Mouse (Mus musculus) lung, embryonic 15.5 days (tissue): ENCODE results near the gene Kctd15. TPM values are rescaled to one million over a fixed set of nuclear protein-coding genes. Genes with fewer than 3 reads are reported as not detected.
A peak's percentile ranks its signal among the peaks of the same experiment; 100 is the strongest.

Experiments
- ATAC-seq: fragments of 200-750 bp; cut with Nextera tagmentation; 2 replicates; pipeline ENCODE4 v1.8.0; 2017; ENCODE audit warnings: moderate number of reproducible peaks, borderline replicate concordance; ENCODE audit not compliant: low FRiP score, low TSS enrichment; ENCODE audit errors: extremely low read depth
- H3K27ac ChIP-seq: fragments of 300-500 bp; sonication (generic); 2 replicates; pipeline ENCODE4 v1.5.1; 2015; ENCODE audit warnings: moderate library complexity, mild to moderate bottlenecking, inconsistent platforms
- H3K27me3 ChIP-seq: fragments of 300-500 bp; sonication (generic); 2 replicates; pipeline ENCODE4 v1.6.1; 2015; ENCODE audit warnings: inconsistent platforms
- H3K36me3 ChIP-seq: fragments of 300-500 bp; sonication (generic); 2 replicates; pipeline ENCODE4 v1.6.1; 2015; ENCODE audit warnings: inconsistent platforms
- H3K4me1 ChIP-seq: fragments of 300-500 bp; sonication (generic); 2 replicates; pipeline ENCODE4 v1.6.1; 2015; ENCODE audit warnings: inconsistent platforms
- H3K4me2 ChIP-seq: fragments of 300-500 bp; sonication (generic); 2 replicates; pipeline ENCODE4 v1.6.1; 2015; ENCODE audit warnings: inconsistent platforms, mild to moderate bottlenecking, moderate library complexity
- H3K4me3 ChIP-seq: fragments of 300-500 bp; sonication (generic); 2 replicates; pipeline ENCODE4 v1.5.1; 2015; ENCODE audit warnings: mild to moderate bottlenecking, inconsistent platforms
- H3K9ac ChIP-seq: fragments of 300-500 bp; sonication (generic); 2 replicates; pipeline ENCODE4 v1.6.1; 2015; ENCODE audit warnings: inconsistent platforms
- H3K9me3 ChIP-seq: fragments of 300-500 bp; sonication (generic); 2 replicates; pipeline ENCODE4 v1.6.1; 2016; ENCODE audit warnings: inconsistent platforms
- WGBS: fragments of 180-500 bp; shearing (Covaris S2); methylation state at CpG from one replicate; pipeline ENCODE4 v1.1.7; 2015; 5-methylcytosine and 5-hydroxymethylcytosine counted together
- polyA plus RNA-seq: library from polyadenylated mRNA; unstranded; fragments of >200 nt; fragmentation: Nextera tagmentation; extraction: Ambion mirVana; gene quantifications from 2 replicates; pipeline ENCODE4 v1.2.1, GENCODE M21; 2015

The Kctd15 gene
- polyA plus RNA-seq, 1 experiment from 2014 or later: 18.4 TPM

GRCm38 (mm10) chr7:34644591-34644990, 11.9 kb downstream of the Kctd15 start:
- H3K4me2 ChIP-seq: no peak overlapping the region
- no peak for ATAC-seq
- no peak overlapping the region for H3K27ac ChIP-seq
- H3K27me3 ChIP-seq: no peaks in the 10 kb centered on the region
- no peaks in the 10 kb centered on the region for H3K9me3 ChIP-seq
- peaks cover 9% of the 10 kb centered on the region; the same call in 1 of the 2 replicates for H3K4me1 ChIP-seq
- no peak overlapping the region for H3K9ac ChIP-seq
- no peak overlapping the region for H3K4me3 ChIP-seq
- H3K36me3 ChIP-seq: peaks cover 62% of the 10 kb centered on the region
- 86% methylated on average over 18 of the region's 18 CpGs for WGBS

- Histone ChIP-seq H3K36me3 (peaks cover 57% of the 10 kb centered on the region), H3K4me3 (no peak overlapping the region)
These were observed 13.2 kb downstream of the Kctd15 start for GRCm38 (mm10) chr7:34643329-34643728.

DNA sequence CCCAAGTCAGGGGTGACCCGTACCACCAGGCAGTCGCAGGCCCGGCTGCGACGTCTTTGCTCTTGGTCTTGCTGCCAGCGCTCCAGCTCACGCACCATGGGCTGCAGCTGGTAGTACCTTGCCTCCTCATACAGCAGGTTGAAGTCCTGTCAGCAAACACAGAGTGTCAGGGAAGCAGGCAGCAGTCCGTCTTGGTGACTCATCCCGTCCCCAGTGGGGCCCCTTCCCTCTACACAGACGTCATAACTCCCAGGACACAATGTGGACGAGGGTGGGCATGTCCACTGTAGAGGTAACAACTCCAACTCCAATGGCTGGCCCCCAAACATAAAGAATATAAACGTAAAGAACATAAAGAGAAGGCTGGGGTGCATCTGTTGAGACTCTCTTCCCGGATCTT, 14.6 kb downstream of the Kctd15 start:
- Histone ChIP-seq H3K27me3 (no peaks in the 10 kb centered on the region), H3K4me2 (no peak overlapping the region), H3K9me3 (no peaks in the 10 kb centered on the region), H3K4me3 (no peak overlapping the region), H3K36me3 (peaks cover 48% of the 10 kb centered on the region), H3K27ac (no peak overlapping the region), H3K9ac (no peak overlapping the region), H3K4me1 (peaks cover 2% of the 10 kb centered on the region; the same call in 1 of the 2 replicates)
- ATAC-seq: no peak
- WGBS: 76% methylated on average over 13 of the region's 13 CpGs

More at GRCm38 (mm10) chr7:34643329-34643728, 13.2 kb downstream of the Kctd15 start:
- WGBS: 74% methylated on average over 6 of the region's 6 CpGs
- Histone ChIP-seq H3K4me2 (no peak overlapping the region), H3K27me3 (no peaks in the 10 kb centered on the region), H3K9ac (no peak overlapping the region), H3K27ac (no peak overlapping the region), H3K4me1 (peaks cover 9% of the 10 kb centered on the region; the same call in 1 of the 2 replicates), H3K9me3 (no peaks in the 10 kb centered on the region)
- no peak for ATAC-seq

GRCm38 (mm10) chr7:34639798-34640197, 16.7 kb downstream of the Kctd15 start:
- Histone ChIP-seq H3K9me3 (no peaks in the 10 kb centered on the region), H3K27ac (no peak overlapping the region), H3K27me3 (no peaks in the 10 kb centered on the region), H3K4me1 (no peaks in the 10 kb centered on the region), H3K4me2 (no peak overlapping the region), H3K4me3 (no peak overlapping the region), H3K36me3 (peaks cover 46% of the 10 kb centered on the region), H3K9ac (no peak overlapping the region)
- ATAC-seq: no peak
- 80% methylated on average over 11 of the region's 11 CpGs for WGBS

DNA sequence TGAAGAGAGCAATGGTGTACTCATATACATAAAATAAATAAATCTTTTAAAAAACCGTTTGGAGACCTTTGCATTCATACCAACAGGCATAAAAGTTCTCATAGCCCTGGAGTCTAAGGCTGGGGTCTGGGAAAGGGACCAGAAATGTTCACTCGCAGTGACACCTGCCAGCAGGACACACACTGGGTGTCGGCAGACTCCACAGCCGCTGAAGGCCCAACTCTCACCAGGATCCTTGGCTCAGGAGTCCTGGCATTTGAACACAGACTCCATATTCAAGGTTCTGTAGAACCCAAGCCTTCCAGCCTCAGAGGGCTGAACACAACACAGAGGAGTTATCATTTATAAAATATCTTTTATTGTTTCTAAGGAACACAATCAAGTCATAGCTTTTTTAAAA, 19.9 kb downstream of the Kctd15 start:
- Histone ChIP-seq H3K9ac (no peak overlapping the region), H3K4me3 (no peak overlapping the region), H3K4me2 (no peak overlapping the region), H3K36me3 (peaks cover 24% of the 10 kb centered on the region), H3K4me1 (no peaks in the 10 kb centered on the region), H3K27me3 (no peaks in the 10 kb centered on the region), H3K9me3 (no peaks in the 10 kb centered on the region), H3K27ac (no peak overlapping the region)
- 64% methylated on average over 4 of the region's 4 CpGs for WGBS
- no peak for ATAC-seq

- Histone ChIP-seq H3K36me3 (no peaks in the 10 kb centered on the region), H3K9ac (no peak overlapping the region), H3K27ac (no peak overlapping the region), H3K9me3 (no peaks in the 10 kb centered on the region), H3K4me1 (peaks cover 15% of the 10 kb centered on the region), H3K4me2 (no peak overlapping the region), H3K4me3 (no peak overlapping the region), H3K27me3 (no peaks in the 10 kb centered on the region)
- no peak for ATAC-seq
- whole genome bisulfite sequencing: 73% methylated on average over 10 of the region's 10 CpGs
These were observed 23.4 kb downstream of the Kctd15 start for GRCm38 (mm10) chr7:34632966-34633742.

- 1% methylated on average over 34 of the region's 34 CpGs for WGBS
- peak overlapping the region; percentile 85 for H3K4me2 ChIP-seq
These were observed 26.1 kb downstream of the Kctd15 start for GRCm38 (mm10) chr7:34630211-34631085.

GRCm38 (mm10) chr7:34629702-34630210, 26.8 kb downstream of the Kctd15 start:
- Histone ChIP-seq H3K27ac (peak overlapping the region; percentile 86), H3K9ac (peak overlapping the region; percentile 55), H3K9me3 (no peaks in the 10 kb centered on the region), H3K4me3 (peak overlapping the region; percentile 45), H3K4me2 (peak overlapping the region; percentile 85), H3K36me3 (no peaks in the 10 kb centered on the region), H3K27me3 (no peaks in the 10 kb centered on the region), H3K4me1 (peaks cover 15% of the 10 kb centered on the region)
- peak; percentile 32; the same call in 1 of the 2 replicates for ATAC-seq
- whole genome bisulfite sequencing: 39% methylated on average over 8 of the region's 8 CpGs

More at GRCm38 (mm10) chr7:34630211-34631085, 26.1 kb downstream of the Kctd15 start:
- H3K27ac ChIP-seq: peak overlapping the region; percentile 86
- no peaks in the 10 kb centered on the region for H3K9me3 ChIP-seq
- peaks cover 15% of the 10 kb centered on the region for H3K4me1 ChIP-seq
- H3K4me3 ChIP-seq: peak overlapping the region; percentile 45
- peak overlapping the region; percentile 55 for H3K9ac ChIP-seq
- ATAC-seq: peak; percentile 88
- H3K36me3 ChIP-seq: no peaks in the 10 kb centered on the region
- H3K27me3 ChIP-seq: no peaks in the 10 kb centered on the region

GRCm38 (mm10) chr7:34620411-34620810, 36.1 kb downstream of the Kctd15 start:
- H3K4me1 ChIP-seq: no peaks in the 10 kb centered on the region
- WGBS: 26% methylated on average over 2 of the region's 2 CpGs

GRCm38 (mm10) chr7:34618141-34618890, 38.2 kb downstream of the Kctd15 start:
- H3K27me3 ChIP-seq: no peaks in the 10 kb centered on the region
- H3K27ac ChIP-seq: no peak overlapping the region
- H3K4me3 ChIP-seq: no peak overlapping the region
- H3K4me1 ChIP-seq: no peaks in the 10 kb centered on the region
- 72% methylated on average over 11 of the region's 11 CpGs for WGBS
- no peak for ATAC-seq
- H3K36me3 ChIP-seq: no peaks in the 10 kb centered on the region
- no peaks in the 10 kb centered on the region for H3K9me3 ChIP-seq
- no peak overlapping the region for H3K4me2 ChIP-seq
- no peak overlapping the region for H3K9ac ChIP-seq

More at GRCm38 (mm10) chr7:34620411-34620810, 36.1 kb downstream of the Kctd15 start:
- ATAC-seq: no peak
- no peak overlapping the region for H3K27ac ChIP-seq
- no peaks in the 10 kb centered on the region for H3K27me3 ChIP-seq
- no peak overlapping the region for H3K4me3 ChIP-seq
- no peaks in the 10 kb centered on the region for H3K36me3 ChIP-seq
- H3K9me3 ChIP-seq: no peaks in the 10 kb centered on the region
- no peak overlapping the region for H3K4me2 ChIP-seq
- H3K9ac ChIP-seq: no peak overlapping the region

DNA sequence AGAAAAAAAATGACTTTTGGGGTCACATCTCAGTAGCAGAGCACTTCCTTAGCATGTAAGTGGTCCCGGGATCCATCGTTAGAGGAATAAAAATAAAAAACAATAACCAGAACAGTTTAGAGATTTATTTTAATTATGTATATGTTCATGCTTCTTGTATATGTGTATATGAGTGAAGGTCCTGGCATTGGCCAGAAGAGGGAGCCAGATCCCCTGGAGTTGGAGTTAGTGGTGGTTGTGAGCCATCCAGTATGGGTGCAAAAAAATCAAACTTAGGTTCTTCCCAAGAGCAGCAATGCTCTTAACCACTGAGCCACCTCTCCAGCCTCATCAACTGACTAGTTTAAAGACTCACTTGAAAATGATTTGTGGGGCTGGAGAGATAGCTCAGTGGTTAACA, 40.3 kb downstream of the Kctd15 start:
- no peak for ATAC-seq
- Histone ChIP-seq H3K27me3 (no peaks in the 10 kb centered on the region), H3K9ac (no peak overlapping the region), H3K9me3 (no peaks in the 10 kb centered on the region), H3K27ac (no peak overlapping the region), H3K4me3 (no peak overlapping the region), H3K4me1 (no peaks in the 10 kb centered on the region), H3K4me2 (no peak overlapping the region), H3K36me3 (no peaks in the 10 kb centered on the region)
- WGBS: 85% methylated on average over 2 of the region's 2 CpGs
